Mouse (Mus musculus) heart, adult 2 months (tissue): Measurements from ENCODE around the gene Sarm1.

Experiments used
- CTCF ChIP-seq: fragments of 200-600 bp; IDR thresholded peaks from 2 replicates; pipeline ENCODE4 v1.8.1; 2022; ENCODE audit warnings: antibody characterized with exemption, mild to moderate bottlenecking, moderate library complexity
- EP300 ChIP-seq: fragments of 200-500 bp; IDR thresholded peaks from 2 replicates; pipeline ENCODE4 v1.6.1; 2011; ENCODE audit warnings: low read depth, low read length, control low read depth; ENCODE audit not compliant: insufficient read depth
- POLR2A ChIP-seq: fragments of 200-500 bp; IDR thresholded peaks from 2 replicates; pipeline ENCODE4 v1.6.1; 2011; ENCODE audit warnings: mild to moderate bottlenecking, low read depth, low read length, control low read depth; ENCODE audit not compliant: insufficient read depth

- no peak for TF ChIP-seq CTCF
- TF ChIP-seq POLR2A = no peak
- TF ChIP-seq EP300 = no peak
Observed at GRCm38 (mm10) chr11:78467515-78467914, 30.0 kb downstream of the Sarm1 start.
